In genomic region chr7:7171227-7172147, GRCm38 (mm10) we compare ENCODE assay signal across 8 mouse cellular contexts. TPM values are rescaled to one million over a fixed set of nuclear protein-coding genes. Genes with fewer than 3 reads are reported as not detected.
A peak's percentile ranks its signal among the peaks of the same experiment; 100 is the strongest.
DNase-seq lines count a peak whose midpoint lies in the region; ATAC-seq and TF ChIP-seq lines count a peak whose summit lies in the region.

Zfp418 (plus strand) TSS chr7:7171330.

- H3K4me2 ChIP-seq in embryonic facial prominence, embryonic 12.5 days (replicated peaks): peak within 1 kb of the TSS; percentile 62
- H3K4me2 ChIP-seq in midbrain, embryonic 11.5 days: peak within 1 kb of the TSS; percentile 65

- H3K36me3 ChIP-seq in embryonic facial prominence, embryonic 12.5 days: peaks cover 12% of the 10 kb centered on the region
- peaks cover 3% of the 10 kb centered on the region; the same call in 1 of the 2 replicates for H3K36me3 ChIP-seq in heart, adult 2 months (ENCODE audit: control insufficient read depth, insufficient read depth, low read length)
- H3K36me3 ChIP-seq in kidney, adult 2 months (ENCODE audit: control insufficient read depth, insufficient read depth, low read length): peaks cover 5% of the 10 kb centered on the region
- peaks cover 20% of the 10 kb centered on the region for H3K36me3 ChIP-seq in limb, embryonic 10.5 days
- 0 out of 2 replicates have a peak, but pooled peaks cover 2% of the 10 kb centered on the region for H3K36me3 ChIP-seq in midbrain, embryonic 11.5 days (ENCODE audit: control insufficient read depth, insufficient read depth, low read length)

- intact Hi-C loops in heart, adult 2 months (cut with DNase I): loop anchor here (2.0 to 5.0 kb wide), 2 partner anchors 15 to 49 kb away; partner anchors contain the start of gene Zfp954

- no peaks in the 10 kb centered on the region for H3K9me3 ChIP-seq in embryonic facial prominence, embryonic 12.5 days
- no peaks in the 10 kb centered on the region for H3K9me3 ChIP-seq in limb, embryonic 10.5 days (replicated peaks)
- no peaks in the 10 kb centered on the region for H3K9me3 ChIP-seq in midbrain, embryonic 11.5 days (ENCODE audit: control insufficient read depth, low read length)

- TF ChIP-seq CTCF in heart, adult 2 months (IDR thresholded peaks at IDR 0.05): peak; percentile 13; the same call in 1 of the 2 replicates
- no peak for TF ChIP-seq CTCF in kidney, adult 2 months (conservative IDR thresholded peaks at IDR 0.05; ENCODE audit: insufficient read depth, insufficient read length, low read depth, low read length)

- H3K4me1 ChIP-seq in embryonic facial prominence, embryonic 12.5 days: peaks cover 6% of the 10 kb centered on the region; the same call in 1 of the 2 replicates
- H3K4me1 ChIP-seq in heart, adult 2 months (ENCODE audit: control insufficient read depth, insufficient read depth, low read length): peaks cover 1% of the 10 kb centered on the region; the same call in 1 of the 2 replicates
- peaks cover 4% of the 10 kb centered on the region; the same call in 1 of the 2 replicates for H3K4me1 ChIP-seq in kidney, adult 2 months (ENCODE audit: control insufficient read depth, insufficient read depth, low read length)
- H3K4me1 ChIP-seq in limb, embryonic 10.5 days: peaks cover 6% of the 10 kb centered on the region
- no peaks in the 10 kb centered on the region; the same call in none of the 2 replicates for H3K4me1 ChIP-seq in midbrain, embryonic 11.5 days (ENCODE audit: control insufficient read depth, insufficient read depth, low read length)

- peak within 1 kb of the TSS; percentile 62 for H3K4me3 ChIP-seq in embryonic facial prominence, embryonic 12.5 days
- peak within 1 kb of the TSS; percentile 85 for H3K4me3 ChIP-seq in heart, adult 2 months
- H3K4me3 ChIP-seq in kidney, adult 2 months (ENCODE audit: insufficient read depth, low read depth, low read length): peak within 1 kb of the TSS; percentile 66
- peak within 1 kb of the TSS; percentile 76 for H3K4me3 ChIP-seq in limb, embryonic 10.5 days
- H3K4me3 ChIP-seq in midbrain, embryonic 11.5 days (ENCODE audit: low read depth, low read length): peak within 1 kb of the TSS; percentile 56

- no peaks in the 10 kb centered on the region for H3K79me2 ChIP-seq in heart, adult 2 months (replicated peaks; ENCODE audit: control insufficient read depth, insufficient read depth, low read length)

- TF ChIP-seq EP300 in heart, adult 2 months (IDR thresholded peaks at IDR 0.05; ENCODE audit: insufficient read depth, low read depth, low read length): no peak

- under 1% methylated on average over 26 of the region's 26 CpGs for WGBS in embryonic facial prominence, embryonic 12.5 days
- WGBS in heart, adult 2 months: 2% methylated on average over 26 of the region's 26 CpGs
- 1% methylated on average over 26 of the region's 26 CpGs for WGBS in kidney, adult 2 months
- WGBS in limb, embryonic 10.5 days: 3% methylated on average over 26 of the region's 26 CpGs
- WGBS in midbrain, embryonic 11.5 days: 2% methylated on average over 26 of the region's 26 CpGs

- H3K27me3 ChIP-seq in embryonic facial prominence, embryonic 12.5 days: no peaks in the 10 kb centered on the region
- H3K27me3 ChIP-seq in heart, adult 2 months (ENCODE audit: control insufficient read depth, insufficient read depth, low read length): no peaks in the 10 kb centered on the region
- H3K27me3 ChIP-seq in kidney, adult 2 months (replicated peaks; ENCODE audit: control insufficient read depth, insufficient read depth, low read length): no peaks in the 10 kb centered on the region
- H3K27me3 ChIP-seq in limb, embryonic 10.5 days (ENCODE audit: low read depth, poor library complexity, severe bottlenecking): no peaks in the 10 kb centered on the region
- no peaks in the 10 kb centered on the region for H3K27me3 ChIP-seq in midbrain, embryonic 11.5 days (ENCODE audit: control insufficient read depth, insufficient read depth, low read length)

- H3K27ac ChIP-seq in embryonic facial prominence, embryonic 12.5 days: peak within 1 kb of the TSS; percentile 56
- H3K27ac ChIP-seq in heart, adult 2 months: peak within 1 kb of the TSS; percentile 59
- peak within 1 kb of the TSS; percentile 40 for H3K27ac ChIP-seq in kidney, adult 2 months (ENCODE audit: insufficient read depth, low read depth, low read length)
- peak within 1 kb of the TSS; percentile 75; the same call in 1 of the 2 replicates for H3K27ac ChIP-seq in limb, embryonic 10.5 days
- H3K27ac ChIP-seq in midbrain, embryonic 11.5 days (ENCODE audit: low read depth, low read length): no peak within 1 kb of the TSS

- peak; percentile 95 for ATAC-seq in embryonic facial prominence, embryonic 12.5 days (ENCODE audit: insufficient number of reproducible peaks, insufficient read depth, low FRiP score, low TSS enrichment)
- ATAC-seq in midbrain, embryonic 11.5 days (ENCODE audit: low FRiP score): peak; percentile 96

- DNase-seq in 416B (ENCODE audit: low read depth): peak; percentile 74
- DNase-seq in adrenal gland, postnatal 14 days: peak; percentile 57
- peak; percentile 43 to 73 for DNase-seq in heart, adult 2 months
- peak; percentile 87 for DNase-seq in kidney, adult 2 months
- peak; percentile 45 for DNase-seq in limb, embryonic 10.5 days (ENCODE audit: low spot score)
- peak; percentile 91 for DNase-seq in midbrain, embryonic 11.5 days (ENCODE audit: low spot score, missing footprints)
- peak; percentile 33 for DNase-seq in right cerebral cortex, postnatal 4 days

- H3K9ac ChIP-seq in embryonic facial prominence, embryonic 12.5 days: peak within 1 kb of the TSS; percentile 69
- peak within 1 kb of the TSS; percentile 75 for H3K9ac ChIP-seq in heart, adult 2 months (ENCODE audit: low read depth, low read length)
- peak within 1 kb of the TSS; percentile 67 for H3K9ac ChIP-seq in midbrain, embryonic 11.5 days (ENCODE audit: low read length)

- TF ChIP-seq POLR2A in heart, adult 2 months (IDR thresholded peaks at IDR 0.05; ENCODE audit: insufficient read depth, low read depth, low read length): peak; percentile 25; the same call in 1 of the 2 replicates
- TF ChIP-seq POLR2A in kidney, adult 2 months (IDR thresholded peaks at IDR 0.05; ENCODE audit: low read depth, low read length): no peak

RNA-seq across cellular contexts. Expression of gene Zfp418, which starts in this region (rescaled TPM):
- 2.1 and 2.7 TPM in 2 replicates for total RNA-seq in adrenal gland, postnatal 14 days (2021)
- 3.0 and 3.3 TPM in 2 replicates for polyA plus RNA-seq in embryonic facial prominence, embryonic 12.5 days (2016; fragmentation: Nextera tagmentation; extraction: Ambion mirVana)
- total RNA-seq in heart, adult 2 months (2021): 1 to 10 TPM; 2.0 to 2.1 TPM
- 0.51 and 1.2 TPM in 2 replicates for polyA plus RNA-seq in heart, adult 2 months (2012; rRNA removed)
- 0.88 and 0.95 TPM in 2 replicates for polyA plus RNA-seq in kidney, adult 2 months (2012; rRNA removed)
- polyA plus RNA-seq in limb, embryonic 10.5 days (2016; fragmentation: Nextera tagmentation; extraction: Ambion mirVana): 3.1 and 4.2 TPM in 2 replicates
- 3.4 and 3.5 TPM in 2 replicates for polyA plus RNA-seq in midbrain, embryonic 11.5 days (2014; fragmentation: Nextera tagmentation; extraction: Ambion mirVana)

Comparison
In these comparisons a context has a peak if more than half of its experiments do, and no peak if none do; other contexts are left out.
1. Peak in DNase-seq, H3K4me3 ChIP-seq and H3K27ac ChIP-seq in kidney, adult 2 months; RNA of the gene not detected or under 1 TPM.
2. DNase-seq: peak in every context shown above with its lines; median percentile 91 in midbrain, embryonic 11.5 days; 87 in kidney, adult 2 months; 74 in 416B; 58 in heart, adult 2 months; 57 in adrenal gland, postnatal 14 days; 45 in limb, embryonic 10.5 days; 33 in right cerebral cortex, postnatal 4 days.